7 mouse cellular contexts compared by ENCODE assay signal in the genomic region with DNA sequence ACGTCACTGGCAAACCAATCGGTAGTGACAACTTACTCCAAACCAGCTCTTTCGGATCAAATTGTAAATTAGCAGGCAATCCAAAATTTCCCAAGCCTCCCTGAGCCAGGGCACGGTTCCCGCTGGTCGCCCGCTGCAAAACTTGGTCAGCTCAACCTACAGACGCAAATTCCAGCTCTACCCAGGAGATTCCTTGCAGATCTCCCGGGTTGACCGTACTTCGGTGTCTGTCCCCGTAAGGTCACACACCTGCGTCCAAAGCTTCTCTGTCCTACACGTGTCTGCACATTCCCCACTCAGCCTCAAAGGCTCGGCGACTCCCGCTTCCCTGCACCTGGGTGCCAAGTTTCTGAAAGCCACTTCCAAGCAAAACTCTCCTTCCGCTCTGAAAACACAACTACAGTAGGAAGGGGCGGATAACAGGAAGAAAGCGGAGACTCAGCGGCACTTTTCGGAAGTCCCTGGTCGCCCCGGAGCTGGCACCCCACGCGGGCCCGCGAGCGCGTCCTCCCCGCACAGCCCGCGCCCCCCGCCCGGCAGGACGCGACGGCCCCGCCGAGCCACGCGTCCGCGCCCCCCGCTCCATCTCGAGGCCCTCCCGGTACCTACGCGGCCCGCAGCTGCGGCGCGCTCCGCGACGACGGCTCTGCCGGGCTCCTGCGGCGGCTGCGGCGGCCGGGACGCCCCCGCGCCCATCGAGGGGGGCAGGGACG. TPM values are rescaled to one million over a fixed set of nuclear protein-coding genes. Genes with fewer than 3 reads are reported as not detected.
DNase-seq lines count a peak whose midpoint lies in the region; ATAC-seq lines count a peak whose summit lies in the region.

No protein-coding gene starts in this region.

- under 1% methylated on average over 47 of the region's 68 CpGs for WGBS in intestine, embryonic 14.5 days
- 0% methylated on average over 37 of the region's 68 CpGs for WGBS in limb, embryonic 11.5 days
- WGBS in midbrain, embryonic 11.5 days, result under 1% methylated on average over 63 of the region's 68 CpGs

- peak overlapping the region; percentile 90 for H3K4me2 ChIP-seq in intestine, embryonic 14.5 days (ENCODE audit: low read length)
- H3K4me2 ChIP-seq in limb, embryonic 11.5 days (ENCODE audit: low read depth, severe bottlenecking), result peak overlapping the region; percentile 64
- peak overlapping the region; percentile 83 for H3K4me2 ChIP-seq in midbrain, embryonic 11.5 days

- intact Hi-C loops in gastrocnemius, postnatal 36 days (cut with DNase I), result loop anchor here (2.0 kb wide), 1 partner anchor 131 kb away; a partner anchor contains a TSS

- H3K27ac ChIP-seq in intestine, embryonic 14.5 days (ENCODE audit: low read depth), result peak overlapping the region; percentile 62
- H3K27ac ChIP-seq in limb, embryonic 11.5 days (replicated peaks; ENCODE audit: low read depth, low read length), result 0 out of 2 replicates have a peak overlapping the region, but pooled peaks have one; percentile 36
- H3K27ac ChIP-seq in midbrain, embryonic 11.5 days (ENCODE audit: low read depth, low read length), result no peak overlapping the region

- no peaks in the 10 kb centered on the region for H3K9me3 ChIP-seq in intestine, embryonic 14.5 days (ENCODE audit: control insufficient read depth, low read length)
- no peaks in the 10 kb centered on the region for H3K9me3 ChIP-seq in limb, embryonic 11.5 days (ENCODE audit: control insufficient read depth, low read length)
- H3K9me3 ChIP-seq in midbrain, embryonic 11.5 days (ENCODE audit: control insufficient read depth, low read length), result no peaks in the 10 kb centered on the region

- peak overlapping the region; percentile 55 for H3K4me3 ChIP-seq in intestine, embryonic 14.5 days (ENCODE audit: low read depth, low read length)
- peak overlapping the region; percentile 64 for H3K4me3 ChIP-seq in limb, embryonic 11.5 days (ENCODE audit: low read depth, low read length)
- H3K4me3 ChIP-seq in midbrain, embryonic 11.5 days (ENCODE audit: low read depth, low read length), result peak overlapping the region; percentile 81

- peak; percentile 59 to 69 for DNase-seq in cerebellum, postnatal 36 days
- DNase-seq in gastrocnemius, postnatal 36 days, result peak; percentile 8 to 43
- DNase-seq in intestine, embryonic 14.5 days (ENCODE audit: low spot score), result peak; percentile 83
- DNase-seq in limb, embryonic 11.5 days (ENCODE audit: low spot score), result peak; percentile 70
- peak; percentile 95 for DNase-seq in midbrain, embryonic 11.5 days (ENCODE audit: low spot score, missing footprints)
- peak; percentile 29 for DNase-seq in spleen, adult 12 weeks (ENCODE audit: low spot score)

- H3K27me3 ChIP-seq in intestine, embryonic 14.5 days (replicated peaks; ENCODE audit: control insufficient read depth, insufficient read depth, low read length), result no peaks in the 10 kb centered on the region
- no peaks in the 10 kb centered on the region for H3K27me3 ChIP-seq in limb, embryonic 11.5 days (ENCODE audit: control insufficient read depth, insufficient read depth, low read length)
- peaks cover 5% of the 10 kb centered on the region for H3K27me3 ChIP-seq in midbrain, embryonic 11.5 days (ENCODE audit: control insufficient read depth, insufficient read depth, low read length)

- peaks cover 3% of the 10 kb centered on the region; the same call in 1 of the 2 replicates for H3K4me1 ChIP-seq in intestine, embryonic 14.5 days (replicated peaks; ENCODE audit: control insufficient read depth, insufficient read depth, low read length)
- H3K4me1 ChIP-seq in limb, embryonic 11.5 days (ENCODE audit: control insufficient read depth, insufficient read depth, low read length), result no peaks in the 10 kb centered on the region
- no peaks in the 10 kb centered on the region for H3K4me1 ChIP-seq in midbrain, embryonic 11.5 days (ENCODE audit: control insufficient read depth, insufficient read depth, low read length)

- H3K36me3 ChIP-seq in intestine, embryonic 14.5 days (ENCODE audit: control insufficient read depth, insufficient read depth, low read length), result no peaks in the 10 kb centered on the region
- no peaks in the 10 kb centered on the region for H3K36me3 ChIP-seq in limb, embryonic 11.5 days (ENCODE audit: control insufficient read depth, insufficient read depth, low read length)
- H3K36me3 ChIP-seq in midbrain, embryonic 11.5 days (ENCODE audit: control insufficient read depth, insufficient read depth, low read length), result no peaks in the 10 kb centered on the region

- peak overlapping the region; percentile 75 for H3K9ac ChIP-seq in intestine, embryonic 14.5 days (ENCODE audit: low read length)
- H3K9ac ChIP-seq in limb, embryonic 11.5 days (ENCODE audit: low read length), result peak overlapping the region; percentile 80
- peak overlapping the region; percentile 76 for H3K9ac ChIP-seq in midbrain, embryonic 11.5 days (ENCODE audit: low read length)

- ATAC-seq in activated CD4-positive, CD25-positive, alpha-beta regulatory T cell, adult 4 months, result peak; percentile 50
- ATAC-seq in intestine, embryonic 14.5 days (replicated peaks; ENCODE audit: low FRiP score, low TSS enrichment, low read depth), result peak; percentile 73
- ATAC-seq in limb, embryonic 11.5 days (ENCODE audit: insufficient number of reproducible peaks, low FRiP score, low TSS enrichment, low read depth), result peak; percentile 69
- peak; percentile 80 for ATAC-seq in midbrain, embryonic 11.5 days (ENCODE audit: low FRiP score)

RNA-seq across cellular contexts. Expression of a gene that starts 0.7 kb away (rescaled TPM):
- 10 to 100 TPM; 25.7 to 26.4 TPM for polyA plus RNA-seq in activated CD4-positive, CD25-positive, alpha-beta regulatory T cell, adult 4 months (2017; shearing (Covaris generic))
- 10 to 100 TPM in 1 of 2 experiments, 1 to 10 TPM in 1; 9.3 to 11.7 TPM for total RNA-seq in gastrocnemius, postnatal 36 days (2021)
- 10.2 and 11.1 TPM in 2 replicates for polyA plus RNA-seq in intestine, embryonic 14.5 days (2014; fragmentation: Nextera tagmentation; extraction: Ambion mirVana)
- polyA plus RNA-seq in limb, embryonic 11.5 days (2014; fragmentation: Nextera tagmentation; extraction: Ambion mirVana), result 8.6 and 10.0 TPM in 2 replicates
- polyA plus RNA-seq in midbrain, embryonic 11.5 days (2014; fragmentation: Nextera tagmentation; extraction: Ambion mirVana), result 5.5 and 5.9 TPM in 2 replicates

Comparison
In these comparisons a context has a peak if more than half of its experiments do, and no peak if none do; other contexts are left out.
1. DNase-seq: peak in every context shown above with its lines; median percentile 95 in midbrain, embryonic 11.5 days; 83 in intestine, embryonic 14.5 days; 70 in limb, embryonic 11.5 days; 64 in cerebellum, postnatal 36 days; 29 in spleen, adult 12 weeks; 26 in gastrocnemius, postnatal 36 days.